Comparison of ENCODE assay signal across 12 mouse cellular contexts in genomic region chr5:140873736-140874307, GRCm38 (mm10). TPM values are rescaled to one million over a fixed set of nuclear protein-coding genes. Genes with fewer than 3 reads are reported as not detected.
DNase-seq lines count a peak whose midpoint lies in the region; ATAC-seq lines count a peak whose summit lies in the region.
"Had no signal": no experiment of that assay in that cellular context is flagged by ENCODE, and none has a peak within 500 bp of the region (broad histone marks: within the 10 kb centered on the region; RNA-seq: fewer than 3 reads in every experiment).

No protein-coding gene starts in this region.

- H3K9ac ChIP-seq in limb, embryonic 13.5 days = no peak overlapping the region
- H3K9ac ChIP-seq in limb, embryonic 15.5 days = no peak overlapping the region
- H3K9ac ChIP-seq: midbrain, embryonic 12.5 days had no signal

- H3K27ac ChIP-seq in heart, embryonic 10.5 days = peak overlapping the region; percentile 79; the same call in 1 of the 2 replicates
- no peak overlapping the region for H3K27ac ChIP-seq in limb, embryonic 13.5 days
- no peak overlapping the region for H3K27ac ChIP-seq in limb, embryonic 10.5 days
- H3K27ac ChIP-seq in limb, embryonic 15.5 days = no peak overlapping the region
- H3K27ac ChIP-seq: midbrain, embryonic 12.5 days had no signal

- peaks cover 24% of the 10 kb centered on the region for H3K4me1 ChIP-seq in heart, embryonic 10.5 days
- peaks cover 37% of the 10 kb centered on the region for H3K4me1 ChIP-seq in limb, embryonic 13.5 days
- H3K4me1 ChIP-seq in limb, embryonic 10.5 days = peaks cover 41% of the 10 kb centered on the region
- peaks cover 32% of the 10 kb centered on the region for H3K4me1 ChIP-seq in limb, embryonic 15.5 days

- H3K4me2 ChIP-seq in limb, embryonic 13.5 days (replicated peaks) = peak overlapping the region; percentile 52; the same call in 1 of the 2 replicates
- 0 out of 2 replicates have a peak overlapping the region, but pooled peaks have one; percentile 30 for H3K4me2 ChIP-seq in limb, embryonic 15.5 days

- no peak for DNase-seq in heart, embryonic 10.5 days (ENCODE audit: low spot score)
- no peak for DNase-seq in heart, adult 9 months (ENCODE audit: low spot score in 2 of 2)
- DNase-seq in limb, embryonic 10.5 days (ENCODE audit: low spot score) = no peak
- DNase-seq in natural killer cell, adult 2 months (ENCODE audit: low spot score in 2 of 2) = no peak
- DNase-seq: cerebellum, adult 2 months had no signal

- ATAC-seq in limb, embryonic 13.5 days (ENCODE audit: low FRiP score, low read depth) = no peak
- ATAC-seq in activated CD4-positive, CD25-positive, alpha-beta regulatory T cell, adult 4 months = peak; percentile 25
- no peak for ATAC-seq in limb, embryonic 15.5 days (ENCODE audit: insufficient number of reproducible peaks, low FRiP score, low TSS enrichment, low read depth)
- ATAC-seq in monocyte, adult 5-6 weeks (replicated peaks; ENCODE audit: insufficient number of reproducible peaks, low FRiP score, low TSS enrichment, poor library complexity, severe bottlenecking) = no peak

- H3K36me3 ChIP-seq in heart, embryonic 10.5 days = no peaks in the 10 kb centered on the region
- H3K36me3 ChIP-seq in limb, embryonic 13.5 days = no peaks in the 10 kb centered on the region
- H3K36me3 ChIP-seq in limb, embryonic 10.5 days = no peaks in the 10 kb centered on the region
- no peaks in the 10 kb centered on the region for H3K36me3 ChIP-seq in limb, embryonic 15.5 days
- H3K36me3 ChIP-seq: forebrain, embryonic 10.5 days; G1E; midbrain, embryonic 12.5 days had no signal

- peak overlapping the region; percentile 50; the same call in 1 of the 2 replicates for H3K4me3 ChIP-seq in heart, embryonic 10.5 days
- no peak overlapping the region for H3K4me3 ChIP-seq in limb, embryonic 13.5 days
- H3K4me3 ChIP-seq in limb, embryonic 10.5 days = no peak overlapping the region
- H3K4me3 ChIP-seq in limb, embryonic 15.5 days = no peak overlapping the region
- H3K4me3 ChIP-seq: midbrain, embryonic 12.5 days had no signal

- H3K27me3 ChIP-seq in heart, embryonic 10.5 days (ENCODE audit: insufficient read depth, poor library complexity, severe bottlenecking) = peaks cover 7% of the 10 kb centered on the region; the same call in 1 of the 2 replicates
- peaks cover 5% of the 10 kb centered on the region; the same call in 1 of the 2 replicates for H3K27me3 ChIP-seq in limb, embryonic 13.5 days
- 0 out of 2 replicates have a peak, but pooled peaks cover 9% of the 10 kb centered on the region for H3K27me3 ChIP-seq in limb, embryonic 10.5 days (ENCODE audit: low read depth, poor library complexity, severe bottlenecking)
- H3K27me3 ChIP-seq in limb, embryonic 15.5 days = no peaks in the 10 kb centered on the region

- H3K9me3 ChIP-seq in heart, embryonic 10.5 days = no peaks in the 10 kb centered on the region
- peaks cover 7% of the 10 kb centered on the region; the same call in 1 of the 2 replicates for H3K9me3 ChIP-seq in limb, embryonic 13.5 days
- H3K9me3 ChIP-seq in limb, embryonic 10.5 days (replicated peaks) = no peaks in the 10 kb centered on the region
- no peaks in the 10 kb centered on the region for H3K9me3 ChIP-seq in limb, embryonic 15.5 days
- H3K9me3 ChIP-seq: forebrain, embryonic 10.5 days; midbrain, embryonic 12.5 days had no signal

- WGBS in heart, embryonic 10.5 days = 69% methylated on average over 6 of the region's 6 CpGs
- 75% methylated on average over 6 of the region's 6 CpGs for WGBS in limb, embryonic 13.5 days
- 82% methylated on average over 6 of the region's 6 CpGs for WGBS in limb, embryonic 10.5 days
- WGBS in limb, embryonic 15.5 days = 66% methylated on average over 6 of the region's 6 CpGs

RNA-seq across cellular contexts. Expression of gene Gna12, which starts 43.6 kb away (rescaled TPM):
- polyA plus RNA-seq in heart, embryonic 10.5 days (2016; fragmentation: Nextera tagmentation; extraction: Ambion mirVana) = 12.5 and 17.6 TPM in 2 replicates
- 12.0 and 13.8 TPM in 2 replicates for polyA plus RNA-seq in limb, embryonic 13.5 days (2015; fragmentation: Nextera tagmentation; extraction: Ambion mirVana)
- 13.4 and 18.8 TPM in 2 replicates for polyA plus RNA-seq in limb, embryonic 10.5 days (2016; fragmentation: Nextera tagmentation; extraction: Ambion mirVana)
- polyA plus RNA-seq in activated CD4-positive, CD25-positive, alpha-beta regulatory T cell, adult 4 months (2017; shearing (Covaris generic)) = 1 to 10 TPM; 3.9 to 4.6 TPM
- 19.1 and 24.3 TPM in 2 replicates for polyA plus RNA-seq in limb, embryonic 15.5 days (2015; fragmentation: Nextera tagmentation; extraction: Ambion mirVana)
- total RNA-seq in monocyte, adult 5-6 weeks (2017) = 10.1 to 11.7 TPM (median 10.6 TPM) in 3 replicates
